Mouse (Mus musculus) limb, embryonic 11.5 days (tissue): Measurements from ENCODE around the gene Ifnk. TPM values are rescaled to one million over a fixed set of nuclear protein-coding genes. Genes with fewer than 3 reads are reported as not detected.
A peak's percentile ranks its signal among the peaks of the same experiment; 100 is the strongest.

ENCODE experiments used
- ATAC-seq: fragments of 200-750 bp; cut with Nextera tagmentation; 2 replicates; pipeline ENCODE4 v1.8.0; 2017; ENCODE audit warnings: low read depth; ENCODE audit not compliant: insufficient number of reproducible peaks, low FRiP score, low TSS enrichment
- DNase-seq: peaks from one replicate; pipeline ENCODE4 v3.0.0-alpha.2; 2015; ENCODE audit warnings: low spot score
- H3K27ac ChIP-seq: fragments of 300-500 bp; sonication (generic); replicated peaks from 2 replicates; pipeline ENCODE4 v1.5.1; 2014; ENCODE audit warnings: low read depth, mild to moderate bottlenecking, low read length
- H3K27me3 ChIP-seq: fragments of 300-500 bp; sonication (generic); 2 replicates; pipeline ENCODE4 v1.6.1; 2014; ENCODE audit warnings: mild to moderate bottlenecking, low read length, mixed read lengths; ENCODE audit not compliant: control insufficient read depth, insufficient read depth
- H3K36me3 ChIP-seq: fragments of 300-500 bp; sonication (generic); 2 replicates; pipeline ENCODE4 v1.6.1; 2014; ENCODE audit warnings: mild to moderate bottlenecking, low read length, moderate library complexity, mixed read lengths; ENCODE audit not compliant: control insufficient read depth, insufficient read depth
- H3K4me1 ChIP-seq: fragments of 300-500 bp; sonication (generic); 2 replicates; pipeline ENCODE4 v1.6.1; 2014; ENCODE audit warnings: low read length, mixed read lengths; ENCODE audit not compliant: control insufficient read depth, insufficient read depth
- H3K4me2 ChIP-seq: fragments of 300-500 bp; sonication (generic); 2 replicates; pipeline ENCODE4 v1.6.1; 2014; ENCODE audit warnings: low read depth, mild to moderate bottlenecking, moderate library complexity; ENCODE audit not compliant: severe bottlenecking
- H3K4me3 ChIP-seq: fragments of 300-500 bp; sonication (generic); 2 replicates; pipeline ENCODE4 v1.5.1; 2014; ENCODE audit warnings: low read depth, low read length
- H3K9ac ChIP-seq: fragments of 300-500 bp; sonication (generic); 2 replicates; pipeline ENCODE4 v1.6.1; 2014; ENCODE audit warnings: mild to moderate bottlenecking, low read length
- H3K9me3 ChIP-seq: fragments of 300-500 bp; sonication (generic); 2 replicates; pipeline ENCODE4 v1.6.1; 2016; ENCODE audit warnings: low read length; ENCODE audit not compliant: control insufficient read depth
- WGBS: fragments of 180-500 bp; shearing (Covaris S2); extraction: QIAGEN DNeasy Blood & Tissue Kit; methylation state at CpG from one replicate; pipeline ENCODE4 v1.1.7; 2014; 5-methylcytosine and 5-hydroxymethylcytosine counted together
- polyA plus RNA-seq: library from polyadenylated mRNA; unstranded; fragments of >200 nt; fragmentation: Nextera tagmentation; extraction: Ambion mirVana; gene quantifications from 2 replicates; pipeline ENCODE4 v1.2.1, GENCODE M21; 2014

Ifnk gene
- polyA plus RNA-seq, 1 experiment from 2014 or later: not detected

- Histone ChIP-seq H3K27me3 (no peaks in the 10 kb centered on the region), H3K36me3 (no peaks in the 10 kb centered on the region), H3K27ac (no peak overlapping the region), H3K9me3 (no peaks in the 10 kb centered on the region), H3K4me2 (no peak overlapping the region), H3K9ac (no peak overlapping the region), H3K4me1 (no peaks in the 10 kb centered on the region), H3K4me3 (no peak overlapping the region)
- no peak for DNase-seq
- no peak for ATAC-seq
- WGBS: 92% methylated on average over 10 of the region's 10 CpGs
Observed at GRCm38 (mm10) chr4:35145726-35146125, 6.1 kb upstream of the Ifnk start.

GRCm38 (mm10) chr4:35146597-35146996 is 5.3 kb upstream of the Ifnk start:
- Histone ChIP-seq H3K4me3 (no peak overlapping the region), H3K9me3 (no peaks in the 10 kb centered on the region), H3K9ac (no peak overlapping the region), H3K36me3 (no peaks in the 10 kb centered on the region), H3K27me3 (no peaks in the 10 kb centered on the region), H3K4me1 (no peaks in the 10 kb centered on the region), H3K4me2 (no peak overlapping the region), H3K27ac (no peak overlapping the region)
- ATAC-seq: no peak
- WGBS: 93% methylated on average over 5 of the region's 5 CpGs
- DNase-seq: no peak

DNA sequence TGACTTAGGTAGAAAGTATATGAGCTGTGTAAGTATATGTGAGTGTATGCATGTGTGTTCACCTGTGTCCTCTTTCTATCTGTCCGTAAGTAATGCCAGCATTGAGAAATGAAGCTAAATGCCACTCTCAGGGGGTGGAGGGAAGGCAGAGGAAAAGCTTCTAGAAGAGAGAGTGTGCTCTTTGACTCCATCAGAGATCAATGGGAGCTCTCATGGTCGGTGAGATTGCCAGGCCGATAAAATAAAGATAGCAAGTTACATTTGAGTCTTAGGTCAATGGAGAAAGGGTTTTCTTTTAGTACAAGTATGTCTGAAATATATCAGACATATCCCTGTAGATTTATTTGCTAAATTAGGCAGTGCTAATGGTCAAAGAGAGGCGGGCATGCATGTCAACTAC is 3.5 kb upstream of the Ifnk start:
- H3K27ac ChIP-seq: no peak overlapping the region
- H3K9me3 ChIP-seq: no peaks in the 10 kb centered on the region
- no peaks in the 10 kb centered on the region for H3K4me1 ChIP-seq
- no peak for DNase-seq
- no peak overlapping the region for H3K9ac ChIP-seq
- ATAC-seq: no peak
- no peaks in the 10 kb centered on the region for H3K27me3 ChIP-seq
- H3K4me2 ChIP-seq: no peak overlapping the region
- H3K36me3 ChIP-seq: no peaks in the 10 kb centered on the region
- whole genome bisulfite sequencing: 94% methylated on average over 4 of the region's 4 CpGs
- no peak overlapping the region for H3K4me3 ChIP-seq

DNA sequence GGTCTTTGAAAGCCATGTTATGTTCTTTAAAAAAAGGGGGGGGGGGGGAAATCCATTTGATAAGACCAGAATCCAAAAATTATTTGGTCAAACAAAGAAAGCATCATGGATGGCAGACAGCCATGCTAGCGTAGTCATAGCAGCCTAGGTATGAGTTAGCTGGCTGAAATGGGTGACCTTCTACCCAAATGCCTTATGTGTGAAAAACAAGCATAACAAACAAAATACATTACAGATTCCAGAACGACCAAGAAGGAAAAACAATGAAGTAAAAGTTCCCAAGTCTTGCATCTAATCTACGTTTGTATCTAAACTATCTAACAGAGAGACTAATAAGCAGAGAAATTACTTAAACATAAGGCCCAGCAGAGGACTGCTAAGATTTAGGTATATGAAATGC is 1.1 kb upstream of the Ifnk start:
- no peak overlapping the region for H3K4me2 ChIP-seq
- H3K4me3 ChIP-seq: no peak overlapping the region
- no peak overlapping the region for H3K9ac ChIP-seq
- H3K4me1 ChIP-seq: 0 out of 2 replicates have a peak, but pooled peaks cover 2% of the 10 kb centered on the region
- H3K36me3 ChIP-seq: no peaks in the 10 kb centered on the region
- H3K9me3 ChIP-seq: no peaks in the 10 kb centered on the region
- WGBS: 87% methylated on average over 3 of the region's 3 CpGs
- DNase-seq: no peak
- H3K27ac ChIP-seq: no peak overlapping the region
- ATAC-seq: no peak
- H3K27me3 ChIP-seq: no peaks in the 10 kb centered on the region

DNA sequence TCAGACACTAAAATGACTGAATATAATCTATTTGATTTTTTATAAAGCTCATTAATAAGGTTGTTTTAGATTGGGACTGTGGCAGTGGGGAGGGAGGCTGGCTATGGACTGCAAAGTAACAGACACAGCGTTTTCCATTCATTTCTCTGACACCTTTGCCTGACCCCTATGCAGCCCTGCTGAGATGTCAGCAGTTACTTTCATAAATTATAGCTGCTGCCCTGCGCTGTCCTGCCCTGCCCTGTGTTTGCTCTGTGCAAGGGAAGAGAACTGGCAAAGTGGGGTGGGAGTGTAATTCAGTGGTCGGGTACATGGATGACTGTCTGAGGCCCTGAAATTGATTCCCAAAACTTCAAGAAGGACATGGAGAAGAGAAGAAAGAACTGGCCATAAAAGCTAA is 2.2 kb downstream of the Ifnk start:
- Histone ChIP-seq H3K4me2 (no peak overlapping the region), H3K9me3 (no peaks in the 10 kb centered on the region), H3K4me1 (0 out of 2 replicates have a peak, but pooled peaks cover 2% of the 10 kb centered on the region), H3K4me3 (no peak overlapping the region), H3K36me3 (no peaks in the 10 kb centered on the region), H3K27ac (no peak overlapping the region), H3K27me3 (no peaks in the 10 kb centered on the region), H3K9ac (no peak overlapping the region)
- DNase-seq (no peak), ATAC-seq (no peak)
- WGBS: 12% methylated on average over 3 of the region's 3 CpGs

- peak overlapping the region; percentile 89 for H3K4me2 ChIP-seq
- H3K36me3 ChIP-seq: no peaks in the 10 kb centered on the region
- no peaks in the 10 kb centered on the region for H3K9me3 ChIP-seq
- 25% methylated on average over 20 of the region's 20 CpGs for WGBS
- ATAC-seq (no peak), DNase-seq (peak; percentile 72)
- no peak overlapping the region; the same call in 1 of the 2 replicates for H3K9ac ChIP-seq
- H3K4me3 ChIP-seq: peak overlapping the region; percentile 64
- 0 out of 2 replicates have a peak, but pooled peaks cover 2% of the 10 kb centered on the region for H3K4me1 ChIP-seq
- no peaks in the 10 kb centered on the region for H3K27me3 ChIP-seq
- no peak overlapping the region for H3K27ac ChIP-seq
Observed at GRCm38 (mm10) chr4:35155132-35155922, 3.5 kb downstream of the Ifnk start.

- H3K4me1 ChIP-seq: 0 out of 2 replicates have a peak, but pooled peaks cover 2% of the 10 kb centered on the region
- no peaks in the 10 kb centered on the region for H3K27me3 ChIP-seq
- H3K9ac ChIP-seq: peak overlapping the region; percentile 72
- ATAC-seq (peak; percentile 84), DNase-seq (peak; percentile 78)
- no peaks in the 10 kb centered on the region for H3K36me3 ChIP-seq
- under 1% methylated on average over 26 of the region's 26 CpGs for WGBS
- peak overlapping the region; percentile 81 for H3K27ac ChIP-seq
- H3K4me3 ChIP-seq: peak overlapping the region; percentile 64
- peak overlapping the region; percentile 89 for H3K4me2 ChIP-seq
- H3K9me3 ChIP-seq: no peaks in the 10 kb centered on the region
Observed at GRCm38 (mm10) chr4:35156149-35156611, 4.3 kb downstream of the Ifnk start.

GRCm38 (mm10) chr4:35156751-35157611 is 5.1 kb downstream of the Ifnk start, which contains the start of gene Mob3b:
Gene Mob3b, minus strand, starts transcription at chr4:35157484.
- Histone ChIP-seq H3K4me3 (peak within 1 kb of the TSS; percentile 64), H3K36me3 (no peaks in the 10 kb centered on the region), H3K27ac (peak within 1 kb of the TSS; percentile 81), H3K4me1 (0 out of 2 replicates have a peak, but pooled peaks cover 2% of the 10 kb centered on the region), H3K9me3 (no peaks in the 10 kb centered on the region), H3K4me2 (peak within 1 kb of the TSS; percentile 89), H3K27me3 (no peaks in the 10 kb centered on the region), H3K9ac (peak within 1 kb of the TSS; percentile 72)
- peak; percentile 94 for DNase-seq
- peak; percentile 82 for ATAC-seq
- under 1% methylated on average over 50 of the region's 50 CpGs for WGBS
